In genomic region chr9:56507682-56508061, GRCm38 (mm10) we compare ENCODE assay signal across 8 mouse cellular contexts.
DNase-seq lines count a peak whose midpoint lies in the region; ATAC-seq and TF ChIP-seq lines count a peak whose summit lies in the region.

No protein-coding gene starts in this region.

- intact Hi-C loops in heart, adult 2 months (cut with DNase I): loop anchor here (2.0 to 5.0 kb wide), 3 partner anchors 43 to 185 kb away; no protein-coding TSS in a partner anchor
- intact Hi-C loops in heart, postnatal 36 days (cut with DNase I): loop anchor here (2.0 to 5.0 kb wide), 2 partner anchors 185 to 295 kb away; no protein-coding TSS in a partner anchor

- no peaks in the 10 kb centered on the region for H3K79me2 ChIP-seq in heart, adult 2 months (replicated peaks; ENCODE audit: control insufficient read depth, insufficient read depth, low read length)

- H3K9ac ChIP-seq in heart, adult 2 months (ENCODE audit: low read depth, low read length): peak overlapping the region; percentile 66
- H3K9ac ChIP-seq in hindbrain, embryonic 16.5 days (ENCODE audit: low read depth, low read length): peak overlapping the region; percentile 46
- no peak overlapping the region for H3K9ac ChIP-seq in midbrain, embryonic 11.5 days (ENCODE audit: low read length)

- H3K4me3 ChIP-seq in heart, adult 2 months: peak overlapping the region; percentile 48
- peak overlapping the region; percentile 32 for H3K4me3 ChIP-seq in hindbrain, embryonic 16.5 days (ENCODE audit: low read length)
- no peak overlapping the region for H3K4me3 ChIP-seq in midbrain, embryonic 11.5 days (ENCODE audit: low read depth, low read length)

- H3K27ac ChIP-seq in heart, adult 2 months: peak overlapping the region; percentile 92
- H3K27ac ChIP-seq in hindbrain, embryonic 16.5 days (ENCODE audit: low read depth, low read length): peak overlapping the region; percentile 97
- H3K27ac ChIP-seq in midbrain, embryonic 11.5 days (ENCODE audit: low read depth, low read length): no peak overlapping the region

- H3K4me1 ChIP-seq in heart, adult 2 months (ENCODE audit: control insufficient read depth, insufficient read depth, low read length): peaks cover 30% of the 10 kb centered on the region
- H3K4me1 ChIP-seq in hindbrain, embryonic 16.5 days (ENCODE audit: control insufficient read depth, insufficient read depth, low read depth, low read length): peaks cover 38% of the 10 kb centered on the region
- peaks cover 6% of the 10 kb centered on the region for H3K4me1 ChIP-seq in midbrain, embryonic 11.5 days (ENCODE audit: control insufficient read depth, insufficient read depth, low read length)

- WGBS in heart, adult 2 months: 47% methylated on average over 4 of the region's 4 CpGs
- WGBS in hindbrain, embryonic 16.5 days: 38% methylated on average over 4 of the region's 4 CpGs
- 61% methylated on average over 4 of the region's 4 CpGs for WGBS in midbrain, embryonic 11.5 days

- no peak for TF ChIP-seq EP300 in heart, adult 2 months (IDR thresholded peaks at IDR 0.05; ENCODE audit: insufficient read depth, low read depth, low read length)

- TF ChIP-seq CTCF in heart, adult 2 months (IDR thresholded peaks at IDR 0.05): no peak

- peaks cover 12% of the 10 kb centered on the region; the same call in 1 of the 2 replicates for H3K36me3 ChIP-seq in heart, adult 2 months (ENCODE audit: control insufficient read depth, insufficient read depth, low read length)
- no peaks in the 10 kb centered on the region for H3K36me3 ChIP-seq in hindbrain, embryonic 16.5 days (ENCODE audit: control insufficient read depth, insufficient read depth, low read length)
- no peaks in the 10 kb centered on the region for H3K36me3 ChIP-seq in midbrain, embryonic 11.5 days (ENCODE audit: control insufficient read depth, insufficient read depth, low read length)

- peak overlapping the region; percentile 58 for H3K4me2 ChIP-seq in hindbrain, embryonic 16.5 days (ENCODE audit: low read length)
- peak overlapping the region; percentile 49; the same call in 1 of the 2 replicates for H3K4me2 ChIP-seq in midbrain, embryonic 11.5 days

- no peak for ATAC-seq in hindbrain, embryonic 16.5 days
- no peak for ATAC-seq in midbrain, embryonic 11.5 days (ENCODE audit: low FRiP score)

- H3K27me3 ChIP-seq in heart, adult 2 months (ENCODE audit: control insufficient read depth, insufficient read depth, low read length): no peaks in the 10 kb centered on the region
- H3K27me3 ChIP-seq in hindbrain, embryonic 16.5 days (replicated peaks; ENCODE audit: control insufficient read depth, insufficient read depth, low read length): no peaks in the 10 kb centered on the region
- no peaks in the 10 kb centered on the region; the same call in 1 of the 2 replicates for H3K27me3 ChIP-seq in midbrain, embryonic 11.5 days (ENCODE audit: control insufficient read depth, insufficient read depth, low read length)

- no peaks in the 10 kb centered on the region for H3K9me3 ChIP-seq in hindbrain, embryonic 16.5 days (ENCODE audit: control insufficient read depth, low read length)
- H3K9me3 ChIP-seq in midbrain, embryonic 11.5 days (ENCODE audit: control insufficient read depth, low read length): no peaks in the 10 kb centered on the region

- no peak for DNase-seq in heart, adult 2 months
- DNase-seq in heart, postnatal 36 days: no peak
- DNase-seq in MEL-GATA-1-ER (ENCODE audit: extremely low read depth, low read depth): peak; percentile 1
- no peak for DNase-seq in midbrain, embryonic 11.5 days (ENCODE audit: low spot score, missing footprints)
- DNase-seq in cerebellum, postnatal 4 days (ENCODE audit: low spot score in 2 of 2): no peak
- DNase-seq in right cerebral cortex, postnatal 10 days (ENCODE audit: low spot score in 2 of 2): no peak
- no peak for DNase-seq in adrenal gland, adult (ENCODE audit: inconsistent age in 2 of 2, low spot score in 1 of 2)

- peak; percentile 5; the same call in 1 of the 2 replicates for TF ChIP-seq POLR2A in heart, adult 2 months (IDR thresholded peaks at IDR 0.05; ENCODE audit: insufficient read depth, low read depth, low read length)
